Mouse (Mus musculus): ENCODE data around the gene 9130230L23Rik. TPM values are rescaled to one million over a fixed set of nuclear protein-coding genes. Genes with fewer than 3 reads are reported as not detected.

9130230L23Rik gene
- polyA plus RNA-seq, 1 experiment from 2014 or later, result not detected

DNA sequence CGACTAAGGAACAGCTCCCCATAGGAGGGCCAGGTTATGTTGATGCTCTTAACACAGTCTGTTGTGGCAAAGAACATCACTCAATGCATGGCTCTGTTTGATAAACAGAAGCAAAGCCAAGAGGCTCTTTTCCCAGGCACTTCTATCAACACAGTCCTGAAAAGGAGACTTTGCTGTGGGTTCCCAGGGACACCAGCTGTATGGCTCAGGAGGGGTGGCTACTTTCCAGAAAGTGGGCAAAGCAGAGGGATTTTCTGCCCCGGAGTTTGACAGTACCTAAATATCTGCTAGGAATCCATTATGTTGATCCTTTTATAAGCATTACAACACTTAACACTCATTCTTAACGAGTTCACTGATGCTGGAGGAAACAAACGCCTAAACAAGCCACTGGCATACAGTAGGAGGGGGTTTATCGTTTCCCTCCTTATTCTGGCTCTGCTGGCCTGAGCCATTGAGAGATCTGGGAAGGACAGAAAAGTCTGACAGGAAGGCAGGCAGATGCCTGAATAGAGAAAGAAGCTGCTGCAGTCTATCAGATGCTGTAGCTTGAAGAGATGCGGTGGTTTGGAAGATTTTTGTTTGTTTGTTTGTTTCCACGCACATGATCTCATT lies 32.5 kb upstream of the 9130230L23Rik start:
- H3K4me1 ChIP-seq (replicated peaks; ENCODE audit: control insufficient read depth, insufficient read depth, low read length), result no peaks in the 10 kb centered on the region
- H3K27ac ChIP-seq, result no peak overlapping the region
- H3K4me2 ChIP-seq (replicated peaks), result no peak overlapping the region
- DNase-seq (ENCODE audit: low spot score) (no peak), ATAC-seq (ENCODE audit: low FRiP score) (no peak)
- no peaks in the 10 kb centered on the region for H3K36me3 ChIP-seq (replicated peaks; ENCODE audit: control insufficient read depth, insufficient read depth)
- no peaks in the 10 kb centered on the region for H3K9me3 ChIP-seq (ENCODE audit: control insufficient read depth, low read length)
- no peak overlapping the region for H3K4me3 ChIP-seq (replicated peaks; ENCODE audit: low read length)
- 51% methylated on average over 7 of the region's 7 CpGs for WGBS
- no peaks in the 10 kb centered on the region for H3K27me3 ChIP-seq (ENCODE audit: control insufficient read depth, insufficient read depth, low read length)
- H3K9ac ChIP-seq, result no peak overlapping the region

DNA sequence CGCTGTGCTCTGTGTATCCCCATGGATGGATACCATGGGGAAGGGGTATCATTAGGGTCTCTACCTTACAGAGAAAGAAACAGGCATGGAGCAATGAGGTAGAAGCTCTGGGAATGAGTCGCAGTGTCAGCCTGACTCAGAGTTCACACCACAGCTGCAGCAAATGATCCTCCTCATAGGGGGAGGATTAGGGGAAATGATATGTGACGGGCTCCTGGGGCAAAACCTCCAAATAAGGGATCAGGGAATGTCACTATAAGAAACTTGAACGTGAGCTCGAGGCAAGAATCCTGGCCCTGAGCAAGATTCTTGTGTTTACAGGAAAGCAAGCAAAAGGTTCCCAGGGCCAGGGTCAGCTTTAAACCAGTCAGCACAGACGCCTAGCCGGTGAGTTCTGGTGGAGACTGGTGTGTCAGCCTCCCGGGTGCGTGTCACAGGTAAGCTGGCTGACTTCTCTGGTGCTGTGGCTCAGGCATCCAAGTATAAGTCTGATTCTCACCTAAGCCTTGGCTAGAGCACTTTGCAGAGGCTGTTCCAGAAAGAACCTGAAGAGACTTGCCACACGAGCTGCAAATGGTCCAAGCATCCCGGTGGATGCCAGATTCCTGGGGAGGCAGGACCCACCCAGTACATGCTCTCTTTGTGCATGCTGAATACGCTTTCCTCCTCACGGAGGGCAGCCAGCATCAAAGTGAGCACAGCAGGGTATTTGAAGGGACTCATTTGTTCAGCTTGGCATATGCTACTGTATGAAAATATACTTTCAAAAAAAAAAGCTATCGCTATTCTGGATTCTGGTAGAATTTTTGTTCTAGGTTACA lies 30.5 kb upstream of the 9130230L23Rik start:
- Histone ChIP-seq H3K27me3 (ENCODE audit: control insufficient read depth, insufficient read depth, low read length) (no peaks in the 10 kb centered on the region), H3K4me2 (replicated peaks) (no peak overlapping the region), H3K27ac (no peak overlapping the region), H3K4me3 (replicated peaks; ENCODE audit: low read length) (no peak overlapping the region), H3K36me3 (replicated peaks; ENCODE audit: control insufficient read depth, insufficient read depth) (no peaks in the 10 kb centered on the region), H3K4me1 (replicated peaks; ENCODE audit: control insufficient read depth, insufficient read depth, low read length) (no peaks in the 10 kb centered on the region), H3K9ac (no peak overlapping the region), H3K9me3 (ENCODE audit: control insufficient read depth, low read length) (no peaks in the 10 kb centered on the region)
- WGBS, result 59% methylated on average over 14 of the region's 14 CpGs
- DNase-seq (ENCODE audit: low spot score) (no peak), ATAC-seq (ENCODE audit: low FRiP score) (no peak)

DNA sequence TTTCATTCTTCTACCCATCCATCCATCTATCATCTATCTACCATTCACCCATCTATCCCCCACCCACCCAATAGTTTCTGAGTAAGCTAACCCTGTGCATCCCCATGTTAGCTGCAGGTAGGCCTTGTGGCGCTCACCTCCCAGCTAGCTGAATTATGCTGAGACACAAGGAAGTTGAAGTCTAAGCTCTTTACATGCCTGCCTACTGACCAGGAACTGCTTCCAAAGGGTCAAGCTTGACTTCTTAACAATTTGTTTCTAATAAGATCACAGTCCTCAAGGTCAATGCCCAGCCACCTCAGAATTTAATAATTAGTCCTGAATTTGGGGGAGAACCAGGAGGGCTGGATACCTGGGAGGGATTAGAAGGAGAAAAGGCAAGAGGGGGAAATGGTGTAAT lies 28.7 kb upstream of the 9130230L23Rik start:
- DNase-seq (ENCODE audit: low spot score) (no peak), ATAC-seq (ENCODE audit: low FRiP score) (no peak)
- Histone ChIP-seq H3K36me3 (replicated peaks; ENCODE audit: control insufficient read depth, insufficient read depth) (no peaks in the 10 kb centered on the region), H3K27ac (no peak overlapping the region), H3K9ac (no peak overlapping the region), H3K9me3 (ENCODE audit: control insufficient read depth, low read length) (no peaks in the 10 kb centered on the region), H3K4me2 (replicated peaks) (no peak overlapping the region), H3K4me1 (replicated peaks; ENCODE audit: control insufficient read depth, insufficient read depth, low read length) (no peaks in the 10 kb centered on the region), H3K4me3 (replicated peaks; ENCODE audit: low read length) (no peak overlapping the region), H3K27me3 (ENCODE audit: control insufficient read depth, insufficient read depth, low read length) (no peaks in the 10 kb centered on the region)
- WGBS, result 100% methylated on average over 1 of the region's 1 CpGs

DNA sequence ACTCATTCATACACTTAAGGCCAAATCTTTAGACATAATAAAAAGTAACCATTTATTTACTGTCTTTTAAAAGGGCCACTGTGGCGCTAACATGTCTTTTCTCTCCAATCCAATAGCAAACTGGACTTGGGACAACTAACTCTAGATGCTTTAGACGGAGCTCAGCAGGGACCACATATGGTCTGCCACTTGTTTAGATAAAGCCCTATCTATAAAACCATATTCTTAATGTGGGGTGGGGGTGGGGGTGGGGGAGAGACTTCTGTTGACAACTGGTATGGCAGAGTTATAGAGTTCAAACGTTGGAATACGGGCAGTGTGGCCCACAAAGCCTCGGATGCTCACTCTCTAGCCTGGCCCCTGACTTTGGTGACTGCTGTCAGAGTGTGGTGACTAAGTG lies 27.6 kb upstream of the 9130230L23Rik start:
- H3K27me3 ChIP-seq (ENCODE audit: control insufficient read depth, insufficient read depth, low read length), result no peaks in the 10 kb centered on the region
- no peak for ATAC-seq (ENCODE audit: low FRiP score)
- H3K4me1 ChIP-seq (replicated peaks; ENCODE audit: control insufficient read depth, insufficient read depth, low read length), result no peaks in the 10 kb centered on the region
- DNase-seq (ENCODE audit: low spot score), result no peak
- H3K4me3 ChIP-seq (replicated peaks; ENCODE audit: low read length), result no peak overlapping the region
- no peaks in the 10 kb centered on the region for H3K36me3 ChIP-seq (replicated peaks; ENCODE audit: control insufficient read depth, insufficient read depth)
- no peak overlapping the region for H3K4me2 ChIP-seq (replicated peaks)
- no peak overlapping the region for H3K9ac ChIP-seq
- 88% methylated on average over 5 of the region's 5 CpGs for WGBS
- H3K9me3 ChIP-seq (ENCODE audit: control insufficient read depth, low read length), result peaks cover 4% of the 10 kb centered on the region
- H3K27ac ChIP-seq, result no peak overlapping the region

DNA sequence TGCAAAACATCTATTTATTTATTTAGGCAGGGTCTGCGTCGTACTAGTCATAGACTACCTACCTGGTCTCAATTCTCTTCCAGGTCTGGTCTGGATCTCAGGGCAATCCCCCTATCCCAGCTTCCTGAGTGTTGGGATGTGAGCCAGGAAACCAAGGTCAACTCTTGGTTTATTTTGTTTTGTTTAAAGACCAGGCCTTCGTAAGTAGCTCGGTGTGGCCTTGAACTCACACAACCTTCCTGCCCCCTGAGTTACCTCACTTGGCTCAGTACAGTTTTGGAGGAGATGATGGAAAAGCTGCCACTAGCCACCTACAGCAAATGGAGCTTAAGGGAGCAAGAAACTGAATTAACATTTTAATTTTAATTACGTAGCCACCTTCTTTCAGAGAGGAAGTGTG lies 24.1 kb upstream of the 9130230L23Rik start:
- Histone ChIP-seq H3K36me3 (replicated peaks; ENCODE audit: control insufficient read depth, insufficient read depth) (no peaks in the 10 kb centered on the region), H3K4me3 (replicated peaks; ENCODE audit: low read length) (no peak overlapping the region), H3K4me1 (replicated peaks; ENCODE audit: control insufficient read depth, insufficient read depth, low read length) (no peaks in the 10 kb centered on the region), H3K27ac (no peak overlapping the region), H3K27me3 (ENCODE audit: control insufficient read depth, insufficient read depth, low read length) (no peaks in the 10 kb centered on the region), H3K9me3 (ENCODE audit: control insufficient read depth, low read length) (peaks cover 16% of the 10 kb centered on the region), H3K9ac (no peak overlapping the region), H3K4me2 (replicated peaks) (no peak overlapping the region)
- WGBS, result 89% methylated on average over 5 of the region's 5 CpGs
- DNase-seq (ENCODE audit: low spot score) (no peak), ATAC-seq (ENCODE audit: low FRiP score) (no peak)

DNA sequence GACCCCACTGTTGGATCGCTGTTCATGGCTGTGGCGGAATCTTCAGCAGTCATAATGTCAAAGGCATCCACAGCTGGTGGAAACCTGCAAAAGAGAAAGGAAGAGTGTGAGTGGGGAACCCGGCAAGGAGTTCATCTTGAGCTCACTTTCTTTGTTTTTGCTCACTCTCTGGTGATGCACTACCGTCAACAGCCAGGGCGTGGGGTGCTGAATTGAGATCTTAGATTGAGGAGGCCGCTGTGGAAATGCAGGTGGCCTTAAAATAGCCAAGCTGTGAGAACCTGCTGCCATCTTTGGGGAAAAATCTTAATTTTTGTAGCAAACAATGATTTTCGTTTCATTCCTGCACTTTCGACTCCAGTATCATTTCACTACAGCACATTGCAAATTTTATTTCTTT lies 23.1 kb upstream of the 9130230L23Rik start:
- Histone ChIP-seq H3K4me3 (replicated peaks; ENCODE audit: low read length) (no peak overlapping the region), H3K27ac (no peak overlapping the region), H3K27me3 (ENCODE audit: control insufficient read depth, insufficient read depth, low read length) (no peaks in the 10 kb centered on the region), H3K4me1 (replicated peaks; ENCODE audit: control insufficient read depth, insufficient read depth, low read length) (no peaks in the 10 kb centered on the region), H3K36me3 (replicated peaks; ENCODE audit: control insufficient read depth, insufficient read depth) (no peaks in the 10 kb centered on the region), H3K9ac (no peak overlapping the region), H3K4me2 (replicated peaks) (no peak overlapping the region), H3K9me3 (ENCODE audit: control insufficient read depth, low read length) (peaks cover 16% of the 10 kb centered on the region)
- no peak for ATAC-seq (ENCODE audit: low FRiP score)
- no peak for DNase-seq (ENCODE audit: low spot score)
- WGBS, result 94% methylated on average over 8 of the region's 8 CpGs

DNA sequence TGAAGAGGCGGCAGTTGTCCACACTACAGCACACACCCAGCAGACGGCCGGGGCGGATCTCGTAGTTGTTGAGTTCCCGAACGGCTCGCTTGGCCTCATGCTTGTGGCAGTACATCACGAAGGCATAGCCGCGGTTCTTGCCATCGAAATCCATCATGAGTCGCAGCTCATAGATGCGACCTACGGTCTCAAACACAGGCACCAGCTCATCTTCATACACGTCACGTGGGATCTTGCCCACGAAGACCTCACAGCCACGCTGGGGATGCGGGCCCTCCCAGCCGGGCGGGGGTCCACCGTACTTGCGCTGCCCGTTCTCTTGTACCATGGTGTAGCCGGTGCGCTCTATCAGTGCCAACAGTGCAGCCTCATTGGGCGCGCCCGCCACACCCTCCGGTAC lies 22.7 kb upstream of the 9130230L23Rik start:
- 97% methylated on average over 31 of the region's 31 CpGs for WGBS

DNA sequence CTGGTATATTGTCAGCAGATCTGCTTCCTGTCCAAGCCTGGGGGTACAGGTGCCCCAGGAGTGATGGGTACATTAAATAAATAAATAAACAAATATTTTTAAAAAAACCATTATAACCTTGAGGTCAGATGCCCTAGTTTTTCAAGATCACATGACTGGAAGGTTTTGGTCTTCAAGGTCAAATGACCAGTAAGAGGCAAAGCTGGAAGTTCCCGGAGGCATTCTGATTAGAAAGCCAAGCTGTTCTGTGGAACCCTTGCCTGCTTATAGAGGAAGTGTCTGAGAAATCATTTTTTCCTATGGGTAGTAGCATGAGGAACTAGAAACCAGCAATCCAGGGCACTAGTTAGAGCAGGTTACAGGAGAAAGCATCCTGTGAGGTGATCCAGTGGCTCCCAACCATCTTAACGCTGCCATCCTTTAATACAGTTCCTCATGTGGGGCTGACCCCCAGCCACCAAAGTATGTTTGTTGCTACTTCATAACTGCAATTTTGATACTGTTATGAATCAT lies 11.4 kb upstream of the 9130230L23Rik start:
- Histone ChIP-seq H3K9me3 (ENCODE audit: control insufficient read depth, low read length) (no peaks in the 10 kb centered on the region), H3K27ac (no peak overlapping the region), H3K4me3 (replicated peaks; ENCODE audit: low read length) (no peak overlapping the region), H3K4me2 (replicated peaks) (no peak overlapping the region), H3K36me3 (replicated peaks; ENCODE audit: control insufficient read depth, insufficient read depth) (no peaks in the 10 kb centered on the region), H3K9ac (no peak overlapping the region), H3K27me3 (ENCODE audit: control insufficient read depth, insufficient read depth, low read length) (no peaks in the 10 kb centered on the region), H3K4me1 (replicated peaks; ENCODE audit: control insufficient read depth, insufficient read depth, low read length) (no peaks in the 10 kb centered on the region)
- DNase-seq (ENCODE audit: low spot score) (no peak), ATAC-seq (ENCODE audit: low FRiP score) (no peak)
- 94% methylated on average over 2 of the region's 2 CpGs for WGBS

More for the DNA sequence above, 22.7 kb upstream of the 9130230L23Rik start:
- no peak for ATAC-seq (ENCODE audit: low FRiP score)
- Histone ChIP-seq H3K9me3 (ENCODE audit: control insufficient read depth, low read length) (peaks cover 16% of the 10 kb centered on the region), H3K27ac (no peak overlapping the region), H3K36me3 (replicated peaks; ENCODE audit: control insufficient read depth, insufficient read depth) (no peaks in the 10 kb centered on the region), H3K27me3 (ENCODE audit: control insufficient read depth, insufficient read depth, low read length) (no peaks in the 10 kb centered on the region), H3K4me3 (replicated peaks; ENCODE audit: low read length) (no peak overlapping the region), H3K4me1 (replicated peaks; ENCODE audit: control insufficient read depth, insufficient read depth, low read length) (no peaks in the 10 kb centered on the region), H3K4me2 (replicated peaks) (no peak overlapping the region), H3K9ac (no peak overlapping the region)
- DNase-seq (ENCODE audit: low spot score), result no peak

DNA sequence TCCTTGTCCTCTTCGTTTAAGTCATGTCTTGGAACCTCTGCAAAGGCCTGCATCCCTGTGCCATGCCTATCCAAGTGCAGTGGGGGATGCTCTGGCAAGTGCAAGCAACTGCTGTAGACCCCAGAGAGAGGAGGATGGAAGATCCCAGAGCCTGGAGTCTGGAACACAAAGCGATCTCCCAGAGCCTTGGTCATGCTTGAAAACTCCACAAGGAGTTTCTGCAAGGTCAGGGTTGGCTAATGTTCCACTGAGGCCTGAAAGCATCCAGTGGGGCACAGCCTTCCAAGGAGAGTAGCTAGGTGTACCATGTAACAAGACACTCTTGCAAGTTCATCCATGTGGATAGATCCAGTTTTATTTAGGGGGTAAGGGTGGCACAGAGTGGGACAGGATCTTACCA lies 10.4 kb upstream of the 9130230L23Rik start:
- H3K27ac ChIP-seq, result no peak overlapping the region
- no peak overlapping the region for H3K4me2 ChIP-seq (replicated peaks)
- H3K4me1 ChIP-seq (replicated peaks; ENCODE audit: control insufficient read depth, insufficient read depth, low read length), result no peaks in the 10 kb centered on the region
- no peak overlapping the region for H3K9ac ChIP-seq
- H3K4me3 ChIP-seq (replicated peaks; ENCODE audit: low read length), result no peak overlapping the region
- no peaks in the 10 kb centered on the region for H3K27me3 ChIP-seq (ENCODE audit: control insufficient read depth, insufficient read depth, low read length)
- ATAC-seq (ENCODE audit: low FRiP score) (no peak), DNase-seq (ENCODE audit: low spot score) (no peak)
- no peaks in the 10 kb centered on the region for H3K36me3 ChIP-seq (replicated peaks; ENCODE audit: control insufficient read depth, insufficient read depth)
- WGBS, result 81% methylated on average over 2 of the region's 2 CpGs
- no peaks in the 10 kb centered on the region for H3K9me3 ChIP-seq (ENCODE audit: control insufficient read depth, low read length)

Measured in hindbrain, embryonic 14.5 days (tissue).